Mouse (Mus musculus) B cell, adult 2 months (primary cell): Measurements from ENCODE around the gene P3h3.
"Not testable (repeated sequence)": the region's sequence is repeated elsewhere in the genome, so short reads cannot be mapped to it uniquely, and the experiment has no call there.

ENCODE experiments used
- DNase-seq, 2 experiments: peaks; one replicate each; pipeline ENCODE4 v3.0.0; 2022

Gene P3h3

GRCm38 (mm10) chr6:124829799-124830700 lies 27.5 kb downstream of the P3h3 start:
- DNase-seq: peak; percentile 88 to 90

GRCm38 (mm10) chr6:124828868-124829798 lies 28.4 kb downstream of the P3h3 start, which contains the start of the genes Usp5 and Cdca3:
Usp5 (minus strand) TSS chr6:124829484.
Cdca3 (plus strand) TSS chr6:124829547.
- DNase-seq: peak; percentile 96

DNA sequence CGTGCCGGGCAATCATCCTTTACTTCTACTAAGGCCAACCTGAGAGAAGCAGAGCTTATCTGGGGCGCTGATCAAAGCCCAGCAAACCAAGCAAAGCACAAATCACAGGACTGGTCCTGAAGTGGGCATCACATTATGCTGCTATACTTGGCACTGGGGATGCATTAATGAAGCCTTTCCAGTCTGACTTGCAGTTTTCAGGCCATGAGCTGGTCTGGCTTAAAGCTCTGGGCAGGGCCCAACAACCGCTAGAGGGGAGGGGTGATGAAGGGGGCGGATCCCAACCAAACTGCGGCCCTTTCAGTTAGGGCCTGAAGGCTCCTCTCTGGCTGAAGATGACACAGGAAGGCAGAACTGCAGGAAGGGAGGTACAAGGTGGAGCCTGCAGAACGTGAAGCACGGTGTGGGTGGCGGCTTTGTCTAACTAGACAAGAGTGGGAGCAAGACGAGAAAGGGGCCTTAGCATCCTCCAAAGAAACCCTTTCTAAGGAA lies 29.4 kb downstream of the P3h3 start:
- DNase-seq: peak in 1 of 2 experiments; percentile 4

- no peak for DNase-seq
These were observed 35.5 kb downstream of the P3h3 start for GRCm38 (mm10) chr6:124822049-124822448.

- DNase-seq: no peak
These were observed 36.7 kb downstream of the P3h3 start for GRCm38 (mm10) chr6:124820891-124821290.

GRCm38 (mm10) chr6:124817971-124818370 lies 39.6 kb downstream of the P3h3 start:
- no peak for DNase-seq

DNA sequence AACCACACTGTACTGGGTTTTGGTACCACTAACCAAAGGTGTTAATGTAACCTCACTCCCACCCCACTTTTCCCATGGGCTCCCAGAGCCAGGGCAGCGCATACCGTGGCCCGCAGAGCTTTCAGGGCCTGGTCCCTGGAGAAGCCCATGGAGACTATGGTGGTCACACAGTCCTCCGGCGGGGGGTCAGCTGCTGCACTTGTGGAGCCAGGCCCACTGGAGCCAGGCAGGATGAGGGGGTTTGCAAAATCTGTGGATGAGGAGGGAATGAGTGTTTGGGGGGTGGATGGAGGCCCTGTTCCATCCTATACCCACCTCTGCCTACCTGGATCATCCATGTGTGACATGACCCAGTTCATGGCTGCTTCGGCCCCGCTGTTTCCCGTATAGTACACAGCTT lies 40.0 kb downstream of the P3h3 start:
- DNase-seq: no peak

DNA sequence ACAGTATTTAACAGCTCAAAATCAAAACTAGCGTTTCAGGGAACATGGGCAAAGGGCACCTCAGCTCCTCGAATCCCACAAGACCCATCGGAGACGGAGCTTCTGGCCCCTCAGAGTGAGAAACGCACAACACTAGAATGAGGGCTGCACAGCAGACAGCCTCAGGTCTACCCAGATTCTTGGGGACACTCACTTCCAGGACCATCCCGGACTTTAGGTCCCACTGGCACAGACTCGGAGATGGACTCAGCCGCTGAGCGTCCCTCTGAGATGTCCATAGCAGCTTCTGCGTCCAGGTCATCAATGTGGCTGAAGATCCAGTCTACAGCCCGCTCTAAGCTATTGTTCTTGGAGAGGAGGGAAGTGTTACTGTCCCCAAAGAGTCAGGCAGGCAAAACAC lies 40.4 kb downstream of the P3h3 start:
- DNase-seq: no peak

DNA sequence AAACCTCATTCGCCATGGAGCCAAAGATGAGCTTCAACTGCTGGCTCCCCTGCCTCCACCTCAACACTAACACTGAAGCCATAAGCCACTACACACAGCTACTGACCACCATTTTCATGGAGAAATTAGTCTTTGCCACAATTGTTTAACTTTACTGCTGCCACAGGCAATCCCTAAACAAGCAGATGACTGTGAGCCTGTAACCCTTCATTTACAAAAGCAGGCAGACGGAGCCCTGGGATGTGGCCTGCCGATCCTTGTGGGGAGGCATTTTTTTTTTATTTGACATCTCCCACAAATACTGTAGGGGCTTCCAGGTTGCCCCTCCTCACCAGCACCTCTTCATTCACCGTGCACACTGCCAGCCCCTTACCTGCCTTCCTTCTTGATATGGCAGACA lies 40.9 kb downstream of the P3h3 start:
- no peak for DNase-seq

- DNase-seq: no peak
These were observed 42.4 kb downstream of the P3h3 start for GRCm38 (mm10) chr6:124814858-124815774.

DNA sequence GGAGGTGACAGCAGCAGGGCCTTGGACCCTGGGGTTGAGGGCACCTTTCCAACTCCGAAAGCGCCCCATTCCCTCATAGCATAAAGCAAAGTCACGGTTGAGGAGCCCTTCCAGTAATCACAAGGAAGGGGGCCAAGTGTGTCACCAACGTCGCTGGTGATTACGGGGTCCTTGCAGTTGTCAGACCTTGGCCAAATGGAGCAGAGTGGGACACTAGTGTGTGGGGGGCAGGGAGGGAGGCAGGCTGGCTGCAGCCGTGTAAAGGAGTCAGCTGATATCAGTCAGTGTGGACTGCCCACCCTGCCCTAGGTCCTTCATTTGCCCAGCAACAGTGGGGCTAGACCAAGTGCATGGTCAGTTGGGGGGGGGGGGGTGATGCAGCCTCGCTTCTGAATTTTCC lies 43.1 kb downstream of the P3h3 start:
- no peak for DNase-seq

DNA sequence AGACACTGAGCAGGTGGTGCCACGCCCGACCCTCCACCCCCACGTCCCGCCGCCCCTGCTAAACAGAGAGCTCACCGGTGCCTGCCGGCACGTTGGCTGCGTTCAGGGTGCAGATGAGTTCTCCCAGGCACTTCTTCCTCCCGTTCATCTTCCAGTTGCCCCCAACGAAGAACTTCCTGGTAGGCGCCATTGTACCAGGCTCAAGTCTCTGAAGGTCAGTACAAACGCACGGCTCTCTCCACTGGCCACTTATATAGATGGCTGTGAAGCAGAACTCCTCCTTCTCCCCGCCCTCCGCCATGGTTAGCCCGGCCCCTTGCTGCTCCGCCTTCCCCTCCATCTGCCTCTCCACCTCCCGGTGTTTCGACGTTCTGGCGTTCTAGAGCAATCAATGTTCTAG lies 43.6 kb downstream of the P3h3 start, which contains the start of gene Tpi1:
TSS of gene Tpi1 (minus strand) at position 364 of the 400 bp plus-strand sequence.
- DNase-seq: peak; percentile 81 to 83

GRCm38 (mm10) chr6:124813496-124813895 lies 44.1 kb downstream of the P3h3 start:
- DNase-seq: peak; percentile 58 to 60

DNA sequence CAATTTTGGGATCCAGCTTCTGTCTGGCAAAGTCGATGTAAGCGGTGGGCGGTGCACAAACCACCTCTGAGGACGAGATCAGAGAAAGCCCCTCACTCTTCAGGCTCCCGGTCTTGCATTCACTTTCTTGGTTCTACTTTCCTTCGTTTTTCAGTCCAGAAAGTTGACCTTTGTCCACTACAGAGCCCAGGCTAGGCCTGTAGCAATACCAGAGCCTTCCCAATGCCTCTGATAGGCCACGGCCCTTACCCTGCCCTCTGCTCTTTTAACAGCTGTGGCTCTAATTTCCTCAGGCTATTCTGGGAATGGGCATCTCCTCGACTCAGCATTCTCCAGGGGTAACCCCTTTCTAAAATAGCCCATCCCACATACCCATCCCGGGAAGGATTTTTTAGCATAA lies 44.7 kb downstream of the P3h3 start:
- no peak for DNase-seq

- DNase-seq: no peak
These were observed 45.6 kb downstream of the P3h3 start for GRCm38 (mm10) chr6:124811701-124812560.

- DNase-seq: no peak
These were observed 46.2 kb downstream of the P3h3 start for GRCm38 (mm10) chr6:124811403-124811665.

DNA sequence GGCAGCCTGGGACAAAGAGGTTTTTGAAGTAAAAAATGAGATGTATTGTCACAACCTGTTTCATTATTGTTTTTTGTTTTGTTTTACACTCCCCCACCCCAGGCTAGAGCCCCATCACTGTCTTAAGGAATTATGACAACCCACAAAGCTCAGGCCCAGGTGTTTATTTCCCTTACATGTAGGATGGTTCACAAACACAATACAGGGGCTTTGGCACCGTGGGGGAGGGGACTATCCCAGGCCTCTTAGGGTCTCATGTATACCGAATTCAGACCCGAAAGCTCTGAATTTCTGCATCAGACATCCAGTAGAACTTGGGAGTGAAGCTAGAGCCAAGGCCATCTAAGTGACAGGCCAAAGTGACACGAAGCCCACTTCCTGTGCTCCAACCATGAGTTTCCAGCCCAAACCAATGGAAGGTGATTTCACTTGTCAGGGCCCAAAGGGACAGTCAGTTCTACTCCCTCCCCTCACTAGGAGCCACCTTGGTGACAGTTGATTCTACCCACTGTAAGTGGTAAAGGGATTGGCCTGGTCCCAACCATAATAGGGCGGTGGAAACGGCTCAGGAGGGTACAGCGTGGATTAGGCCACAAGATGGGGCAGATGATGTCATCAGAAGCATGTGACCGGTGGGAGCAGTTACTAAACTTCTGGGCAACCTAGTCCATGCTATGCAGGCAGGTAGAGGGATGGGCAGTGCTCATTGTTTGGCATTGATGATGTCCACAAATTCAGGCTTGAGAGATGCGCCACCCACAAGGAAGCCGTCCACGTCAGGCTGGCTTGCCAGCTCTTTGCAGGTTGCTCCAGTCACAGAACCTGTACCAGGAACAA lies 46.8 kb downstream of the P3h3 start:
- DNase-seq: not testable (repeated sequence)

GRCm38 (mm10) chr6:124809775-124810538 lies 47.6 kb downstream of the P3h3 start:
- DNase-seq: no peak

DNA sequence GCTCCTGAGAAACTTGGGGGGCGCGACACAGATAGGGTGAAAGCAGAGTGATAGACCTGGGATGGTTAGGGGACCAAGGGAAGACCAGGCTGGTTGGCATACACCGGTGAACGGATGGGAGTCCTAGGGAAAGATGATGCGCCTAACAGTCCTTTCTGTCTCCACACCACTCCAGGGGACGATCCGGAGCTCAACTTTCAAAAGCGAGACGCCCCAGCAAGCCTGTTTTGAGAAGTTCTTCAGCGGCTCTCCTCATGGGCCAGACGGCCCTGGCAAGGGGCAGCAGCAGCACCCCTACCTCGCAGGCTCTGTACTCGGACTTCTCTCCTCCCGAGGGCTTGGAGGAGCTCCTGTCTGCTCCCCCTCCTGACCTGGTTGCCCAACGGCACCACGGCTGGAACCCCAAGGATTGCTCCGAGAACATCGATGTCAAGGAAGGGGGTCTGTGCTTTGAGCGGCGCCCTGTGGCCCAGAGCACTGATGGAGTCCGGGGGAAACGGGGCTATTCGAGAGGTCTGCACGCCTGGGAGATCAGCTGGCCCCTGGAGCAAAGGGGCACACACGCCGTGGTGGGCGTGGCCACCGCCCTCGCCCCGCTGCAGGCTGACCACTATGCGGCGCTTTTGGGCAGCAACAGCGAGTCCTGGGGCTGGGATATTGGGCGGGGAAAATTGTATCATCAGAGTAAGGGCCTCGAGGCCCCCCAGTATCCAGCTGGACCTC lies 48.3 kb downstream of the P3h3 start:
- DNase-seq: peak; percentile 67 to 70
